Mouse (Mus musculus) myocyte (in vitro differentiated cells): ENCODE results near the gene Olfr215. TPM values are rescaled to one million over a fixed set of nuclear protein-coding genes. Genes with fewer than 3 reads are reported as not detected.
"Not testable (repeated sequence)": the region's sequence is repeated elsewhere in the genome, so short reads cannot be mapped to it uniquely, and the experiment has no call there.

Experiments used
- H3K27me3 ChIP-seq: one replicate; pipeline ENCODE4 v1.6.1; 2011; ENCODE audit not compliant: control insufficient read depth, insufficient read depth, insufficient read length
- H3K36me3 ChIP-seq: one replicate; pipeline ENCODE4 v1.6.1; 2011; ENCODE audit not compliant: control insufficient read depth, insufficient read depth
- H3K4me2 ChIP-seq: one replicate; pipeline ENCODE4 v1.6.1; 2011; ENCODE audit warnings: low read depth, control low read depth
- H3K4me3 ChIP-seq: one replicate; pipeline ENCODE4 v1.5.1; 2011; ENCODE audit warnings: mild to moderate bottlenecking, control low read depth, moderate library complexity
- H3K79me2 ChIP-seq: one replicate; pipeline ENCODE4 v1.6.1; 2011; ENCODE audit not compliant: control insufficient read depth, insufficient read depth
- H3ac ChIP-seq: one replicate; pipeline ENCODE4 v1.6.1; 2011; ENCODE audit not compliant: control insufficient read depth, insufficient read length
- CEBPB ChIP-seq: IDR thresholded peaks from 2 replicates; pipeline ENCODE4 v1.6.1; 2011; ENCODE audit warnings: mild to moderate bottlenecking, moderate library complexity; ENCODE audit not compliant: poor library complexity, insufficient read depth, severe bottlenecking
- E2F4 ChIP-seq: IDR thresholded peaks from one replicate; pipeline ENCODE4 v1.6.1; 2011; ENCODE audit warnings: mild to moderate bottlenecking, control low read depth, moderate library complexity; ENCODE audit not compliant: insufficient read depth
- MAX ChIP-seq: IDR thresholded peaks from one replicate; pipeline ENCODE4 v1.6.1; 2011; ENCODE audit warnings: low read depth, mild to moderate bottlenecking, control low read depth
- MYOD1 ChIP-seq, 3 experiments: IDR thresholded peaks; one replicate each; pipeline ENCODE4 v1.6.1; 2011; ENCODE audit warnings: control low read depth in 2 of 3, low read depth in 2 of 3, mild to moderate bottlenecking in 2 of 3, moderate library complexity in 1 of 3; ENCODE audit not compliant: insufficient read length in 2 of 3, control insufficient read depth in 1 of 3
- MYOG ChIP-seq, 3 experiments: IDR thresholded peaks; one replicate each; pipeline ENCODE4 v1.6.1; 2011; ENCODE audit warnings: control low read depth in 2 of 3, low read depth in 2 of 3, mild to moderate bottlenecking in 2 of 3; ENCODE audit not compliant: insufficient read length in 2 of 3, control insufficient read depth in 1 of 3, insufficient read depth in 1 of 3
- POLR2A ChIP-seq: IDR thresholded peaks from one replicate; pipeline ENCODE4 v1.6.1; 2011; ENCODE audit warnings: low read depth, mild to moderate bottlenecking, control low read depth, moderate library complexity; ENCODE audit not compliant: insufficient read length
- POLR2AphosphoS2 ChIP-seq: IDR thresholded peaks from one replicate; pipeline ENCODE4 v1.6.1; 2011; ENCODE audit warnings: low read depth, control low read depth; ENCODE audit not compliant: insufficient read length
- REST ChIP-seq: IDR thresholded peaks from one replicate; pipeline ENCODE4 v1.6.1; 2011; ENCODE audit warnings: mild to moderate bottlenecking, control low read depth, moderate library complexity; ENCODE audit not compliant: insufficient read depth, insufficient read length
- SRF ChIP-seq: IDR thresholded peaks from one replicate; pipeline ENCODE4 v1.6.1; 2011; ENCODE audit warnings: low read depth; ENCODE audit not compliant: control insufficient read depth, insufficient read length
- TCF12 ChIP-seq: IDR thresholded peaks from one replicate; pipeline ENCODE4 v1.6.1; 2011; ENCODE audit warnings: mild to moderate bottlenecking, control low read depth; ENCODE audit not compliant: poor library complexity, insufficient read depth, severe bottlenecking
- TCF3 ChIP-seq: IDR thresholded peaks from one replicate; pipeline ENCODE4 v1.6.1; 2011; ENCODE audit warnings: low read depth, control low read depth; ENCODE audit not compliant: insufficient read length
- USF1 ChIP-seq: IDR thresholded peaks from one replicate; pipeline ENCODE4 v1.6.1; 2011; ENCODE audit warnings: low read depth, mild to moderate bottlenecking, control low read depth, moderate library complexity
- polyA plus RNA-seq: library from polyadenylated mRNA; unstranded; fragments of >200 nt; fragmentation: generic; extraction: Trizol; gene quantifications from one replicate; pipeline ENCODE4 v1.2.1, GENCODE M21; 2012; ENCODE audit warnings: missing spikeins

The Olfr215 gene
- polyA plus RNA-seq, 1 experiment: 0.14 TPM

GRCm38 (mm10) chr6:116554952-116555351 lies 29.0 kb downstream of the Olfr215 start:
- H3K27me3 ChIP-seq: no peaks in the 10 kb centered on the region
- no peak overlapping the region for H3K4me3 ChIP-seq
- no peaks in the 10 kb centered on the region for H3K36me3 ChIP-seq
- no peak overlapping the region for H3K4me2 ChIP-seq
- no peaks in the 10 kb centered on the region for H3K79me2 ChIP-seq
- H3ac ChIP-seq: no peak overlapping the region
- TF ChIP-seq MAX: no peak
- TF ChIP-seq E2F4: no peak
- TF ChIP-seq MYOG (IDR thresholded peaks at IDR 0.05; ENCODE audit: control insufficient read depth in 1 of 3, insufficient read depth in 1 of 3, insufficient read length in 2 of 3, low read depth in 2 of 3): no peak

GRCm38 (mm10) chr6:116553935-116554334 lies 30.1 kb downstream of the Olfr215 start, which contains the start of gene Olfr214:
TSS of gene Olfr214 (plus strand) at chr6:116554235.
- TF ChIP-seq TCF3 (no peak), CEBPB (no peak), USF1 (no peak), MYOD1 (IDR thresholded peaks at IDR 0.05; ENCODE audit: control insufficient read depth in 1 of 3, insufficient read length in 2 of 3, low read depth in 2 of 3) (no peak), POLR2AphosphoS2 (no peak), TCF12 (no peak), POLR2A (no peak), SRF (no peak), E2F4 (no peak), MYOG (IDR thresholded peaks at IDR 0.05; ENCODE audit: control insufficient read depth in 1 of 3, insufficient read depth in 1 of 3, insufficient read length in 2 of 3, low read depth in 2 of 3) (no peak), MAX (no peak), REST (no peak)
- no peak within 1 kb of the TSS for H3K4me3 ChIP-seq
- H3ac ChIP-seq: no peak within 1 kb of the TSS
- no peak within 1 kb of the TSS for H3K4me2 ChIP-seq
- H3K36me3 ChIP-seq: no peaks in the 10 kb centered on the region
- no peaks in the 10 kb centered on the region for H3K27me3 ChIP-seq
- no peaks in the 10 kb centered on the region for H3K79me2 ChIP-seq

GRCm38 (mm10) chr6:116550841-116551240 lies 33.2 kb downstream of the Olfr215 start, which contains the start of gene Gm5580:
TSS of gene Gm5580 (plus strand) at chr6:116551141.
- not testable (repeated sequence) for H3K36me3 ChIP-seq, H3K27me3 ChIP-seq, H3K4me3 ChIP-seq, H3K79me2 ChIP-seq, H3ac ChIP-seq, H3K4me2 ChIP-seq

GRCm38 (mm10) chr6:116542500-116542899 lies 41.5 kb downstream of the Olfr215 start:
- no peak for TF ChIP-seq MYOG (IDR thresholded peaks at IDR 0.05; ENCODE audit: control insufficient read depth in 1 of 3, insufficient read depth in 1 of 3, insufficient read length in 2 of 3, low read depth in 2 of 3)
- TF ChIP-seq SRF: no peak
- no peak overlapping the region for H3K4me3 ChIP-seq
- no peaks in the 10 kb centered on the region for H3K27me3 ChIP-seq
- H3ac ChIP-seq: no peak overlapping the region
- no peak overlapping the region for H3K4me2 ChIP-seq
- no peaks in the 10 kb centered on the region for H3K79me2 ChIP-seq
- no peaks in the 10 kb centered on the region for H3K36me3 ChIP-seq

GRCm38 (mm10) chr6:116538156-116538555 lies 45.8 kb downstream of the Olfr215 start, which contains the start of gene Olfr213:
TSS of gene Olfr213 (plus strand) at chr6:116538456.
- H3K27me3 ChIP-seq: no peaks in the 10 kb centered on the region
- H3ac ChIP-seq: no peak within 1 kb of the TSS
- H3K36me3 ChIP-seq: no peaks in the 10 kb centered on the region
- no peak within 1 kb of the TSS for H3K4me2 ChIP-seq
- H3K4me3 ChIP-seq: no peak within 1 kb of the TSS
- no peak for TF ChIP-seq E2F4
- TF ChIP-seq TCF12: no peak
- TF ChIP-seq SRF: no peak
- no peak for TF ChIP-seq MYOG (IDR thresholded peaks at IDR 0.05; ENCODE audit: control insufficient read depth in 1 of 3, insufficient read depth in 1 of 3, insufficient read length in 2 of 3, low read depth in 2 of 3)
- TF ChIP-seq MAX: no peak
- TF ChIP-seq POLR2A: no peak
- no peak for TF ChIP-seq CEBPB
- TF ChIP-seq TCF3: no peak
- TF ChIP-seq USF1: no peak
- H3K79me2 ChIP-seq: no peaks in the 10 kb centered on the region

Other genes with a start within 250 kb of the Olfr215 start
- gene March8, start 246.2 kb downstream of the Olfr215 start, polyA plus RNA-seq: 38.8 TPM
- gene Alox5, start 123.0 kb downstream of the Olfr215 start, polyA plus RNA-seq: 21.7 TPM
- not detected for gene Olfr211, start 95.1 kb downstream of the Olfr215 start, polyA plus RNA-seq
- not detected for gene Olfr212, start 77.7 kb downstream of the Olfr215 start, polyA plus RNA-seq
- not detected for gene Olfr213, start 45.7 kb downstream of the Olfr215 start, polyA plus RNA-seq
- 0.48 TPM for gene Gm5580, start 33.1 kb downstream of the Olfr215 start, polyA plus RNA-seq
- not detected for gene Olfr214, start 30.0 kb downstream of the Olfr215 start, polyA plus RNA-seq
- 5.2 TPM for gene Zfp422, start 44.8 kb upstream of the Olfr215 start, polyA plus RNA-seq
- 12.0 TPM for gene Depp1, start 66.4 kb upstream of the Olfr215 start, polyA plus RNA-seq
- gene Rassf4, start 89.8 kb upstream of the Olfr215 start, polyA plus RNA-seq: 0.86 TPM
- gene Tmem72, start 132.7 kb upstream of the Olfr215 start, polyA plus RNA-seq: 0.04 TPM